17 mouse cellular contexts compared by ENCODE assay signal in the genomic region with DNA sequence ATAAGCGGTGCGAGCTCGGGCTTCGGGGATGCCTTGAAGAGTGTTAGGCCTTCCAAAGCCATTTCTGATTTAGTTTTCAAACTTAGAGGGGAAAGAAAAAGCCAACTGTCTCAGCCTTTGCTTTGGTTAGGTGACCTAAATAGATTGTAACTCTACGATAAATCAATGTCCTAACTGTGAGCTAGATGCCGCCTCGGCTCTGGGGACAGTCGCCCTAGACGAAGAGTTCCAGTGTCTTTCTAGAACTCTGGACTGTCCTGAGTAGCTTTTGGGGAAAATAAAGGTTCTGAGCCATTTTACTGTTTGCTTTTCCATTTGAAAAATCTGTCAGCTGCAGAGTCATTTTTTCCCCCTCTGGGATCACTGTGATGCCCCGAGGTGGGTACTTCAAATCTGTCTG. TPM values are rescaled to one million over a fixed set of nuclear protein-coding genes. Genes with fewer than 3 reads are reported as not detected.
DNase-seq lines count a peak whose midpoint lies in the region; ATAC-seq lines count a peak whose summit lies in the region.
"Had no signal": no experiment of that assay in that cellular context is flagged by ENCODE, and none has a peak within 500 bp of the region (broad histone marks: within the 10 kb centered on the region; RNA-seq: fewer than 3 reads in every experiment).

No protein-coding gene starts in this region.

- H3K27me3 ChIP-seq in limb, embryonic 13.5 days = peaks cover 77% of the 10 kb centered on the region
- H3K27me3 ChIP-seq in limb, embryonic 10.5 days (ENCODE audit: low read depth, poor library complexity, severe bottlenecking) = peaks cover 28% of the 10 kb centered on the region
- H3K27me3 ChIP-seq in hindbrain, embryonic 13.5 days = peaks cover 49% of the 10 kb centered on the region
- H3K27me3 ChIP-seq in midbrain, embryonic 16.5 days (ENCODE audit: control insufficient read depth, insufficient read depth, low read depth, low read length) = peaks cover 43% of the 10 kb centered on the region
- H3K27me3 ChIP-seq: CH12.LX had no signal

- H3K9me3 ChIP-seq in limb, embryonic 13.5 days = no peaks in the 10 kb centered on the region
- H3K9me3 ChIP-seq in limb, embryonic 10.5 days (replicated peaks) = no peaks in the 10 kb centered on the region
- no peaks in the 10 kb centered on the region for H3K9me3 ChIP-seq in hindbrain, embryonic 13.5 days
- no peaks in the 10 kb centered on the region for H3K9me3 ChIP-seq in midbrain, embryonic 16.5 days (replicated peaks; ENCODE audit: control insufficient read depth, low read length, poor library complexity, severe bottlenecking)
- H3K9me3 ChIP-seq: stomach, embryonic 15.5 days had no signal

- 52% methylated on average over 10 of the region's 10 CpGs for WGBS in limb, embryonic 13.5 days
- WGBS in limb, embryonic 10.5 days = 83% methylated on average over 10 of the region's 10 CpGs
- 36% methylated on average over 10 of the region's 10 CpGs for WGBS in hindbrain, embryonic 13.5 days
- 28% methylated on average over 10 of the region's 10 CpGs for WGBS in midbrain, embryonic 16.5 days

- peak; percentile 55 for DNase-seq in cerebellum, adult 8-10 months
- no peak for DNase-seq in cerebellum, adult 11-12 months
- DNase-seq in limb, embryonic 10.5 days (ENCODE audit: low spot score) = no peak
- DNase-seq in ovary, adult 18-20 months (ENCODE audit: low spot score) = no peak
- no peak for DNase-seq in left cerebral cortex, adult 8-10 months (ENCODE audit: low spot score in 2 of 2)
- DNase-seq: adrenal gland, postnatal 14 days; kidney, postnatal 14 days; lung, embryonic 14.5 days; spleen, adult 18-20 months; thymus, postnatal 36 days had no signal

- peak overlapping the region; percentile 25; the same call in 1 of the 2 replicates for H3K4me2 ChIP-seq in limb, embryonic 13.5 days (replicated peaks)
- peak overlapping the region; percentile 25; the same call in 1 of the 2 replicates for H3K4me2 ChIP-seq in hindbrain, embryonic 13.5 days
- peak overlapping the region; percentile 15; the same call in 1 of the 2 replicates for H3K4me2 ChIP-seq in midbrain, embryonic 16.5 days (ENCODE audit: low read length)
- H3K4me2 ChIP-seq: liver, embryonic 11.5 days; lung, embryonic 14.5 days; stomach, embryonic 15.5 days had no signal

- no peaks in the 10 kb centered on the region for H3K36me3 ChIP-seq in limb, embryonic 13.5 days
- no peaks in the 10 kb centered on the region for H3K36me3 ChIP-seq in limb, embryonic 10.5 days
- H3K36me3 ChIP-seq in hindbrain, embryonic 13.5 days = no peaks in the 10 kb centered on the region
- H3K36me3 ChIP-seq in midbrain, embryonic 16.5 days (ENCODE audit: control insufficient read depth, insufficient read depth, low read length) = no peaks in the 10 kb centered on the region
- H3K36me3 ChIP-seq: stomach, embryonic 15.5 days had no signal

- ATAC-seq in limb, embryonic 13.5 days (ENCODE audit: low FRiP score, low read depth) = no peak
- ATAC-seq in hindbrain, embryonic 13.5 days (ENCODE audit: low FRiP score) = no peak
- ATAC-seq in midbrain, embryonic 16.5 days = no peak

- H3K4me1 ChIP-seq in limb, embryonic 13.5 days = peaks cover 21% of the 10 kb centered on the region
- H3K4me1 ChIP-seq in limb, embryonic 10.5 days = peaks cover 44% of the 10 kb centered on the region
- H3K4me1 ChIP-seq in hindbrain, embryonic 13.5 days (replicated peaks) = peaks cover 27% of the 10 kb centered on the region
- H3K4me1 ChIP-seq in midbrain, embryonic 16.5 days (ENCODE audit: control insufficient read depth, insufficient read depth, low read length) = no peaks in the 10 kb centered on the region; the same call in 1 of the 2 replicates
- H3K4me1 ChIP-seq: stomach, embryonic 15.5 days had no signal

- H3K4me3 ChIP-seq in limb, embryonic 13.5 days = no peak overlapping the region
- no peak overlapping the region for H3K4me3 ChIP-seq in limb, embryonic 10.5 days
- no peak overlapping the region for H3K4me3 ChIP-seq in hindbrain, embryonic 13.5 days
- H3K4me3 ChIP-seq in midbrain, embryonic 16.5 days (ENCODE audit: low read depth, low read length) = no peak overlapping the region
- H3K4me3 ChIP-seq: myocyte; stomach, embryonic 15.5 days had no signal

- no peak overlapping the region for H3K9ac ChIP-seq in limb, embryonic 13.5 days
- H3K9ac ChIP-seq in hindbrain, embryonic 13.5 days = no peak overlapping the region
- no peak overlapping the region for H3K9ac ChIP-seq in midbrain, embryonic 16.5 days (ENCODE audit: low read depth, low read length)
- H3K9ac ChIP-seq: lung, embryonic 14.5 days; stomach, embryonic 15.5 days had no signal

- H3K27ac ChIP-seq in limb, embryonic 13.5 days = no peak overlapping the region
- H3K27ac ChIP-seq in limb, embryonic 10.5 days = no peak overlapping the region
- no peak overlapping the region for H3K27ac ChIP-seq in hindbrain, embryonic 13.5 days
- no peak overlapping the region for H3K27ac ChIP-seq in midbrain, embryonic 16.5 days (ENCODE audit: low read length)
- H3K27ac ChIP-seq: stomach, embryonic 15.5 days had no signal

RNA-seq across cellular contexts. Expression of a gene that starts 49.6 kb away (rescaled TPM):
- 13.6 and 15.9 TPM in 2 replicates for polyA plus RNA-seq in limb, embryonic 13.5 days (2015; fragmentation: Nextera tagmentation; extraction: Ambion mirVana)
- 25.1 and 26.7 TPM in 2 replicates for polyA plus RNA-seq in limb, embryonic 10.5 days (2016; fragmentation: Nextera tagmentation; extraction: Ambion mirVana)
- 12.1 and 12.7 TPM in 2 replicates for polyA plus RNA-seq in hindbrain, embryonic 13.5 days (2015; fragmentation: Nextera tagmentation; extraction: Ambion mirVana)
- polyA plus RNA-seq in midbrain, embryonic 16.5 days (2015; fragmentation: Nextera tagmentation; extraction: Ambion mirVana) = 17.2 and 29.7 TPM in 2 replicates
- 10 to 100 TPM; 25.2 to 32.9 (median 27.3) TPM for total RNA-seq in left cerebral cortex, adult 8-10 months (2022)
